Mouse (Mus musculus): ENCODE data around the gene Esp18. TPM values are rescaled to one million over a fixed set of nuclear protein-coding genes. Genes with fewer than 3 reads are reported as not detected.

The Esp18 gene
- not detected for polyA plus RNA-seq (2017; shearing (Covaris generic))

DNA sequence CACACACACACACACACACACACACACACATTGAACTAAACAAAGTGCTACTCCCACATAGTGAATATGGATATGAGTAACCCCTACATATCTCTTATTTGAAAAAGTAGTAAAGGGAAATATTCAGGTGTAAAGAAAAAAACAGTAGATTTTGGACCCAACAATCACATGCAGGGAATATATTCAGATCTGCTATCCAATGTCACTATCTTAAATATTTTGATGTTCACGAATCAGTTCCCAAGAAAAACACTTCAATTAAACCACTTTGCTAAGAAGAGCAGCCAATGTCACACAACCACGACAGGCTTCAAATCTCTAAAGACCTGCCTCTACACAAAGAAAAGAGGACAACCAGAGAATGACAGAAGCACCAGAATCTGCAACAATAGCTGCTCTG is at the start of gene Esp18:
Gene Esp18 (plus strand): TSS at position 301 of the 400 bp plus-strand sequence.

Other genes starting within 250 kb of the Esp18 start
- gene Esp16, start 129.8 kb downstream of the Esp18 start, polyA plus RNA-seq (2017; shearing (Covaris generic)) = not detected
- under 1 TPM in 1 of 2 experiments, not detected in 1; 0.37 TPM for gene Esp15, start 234.6 kb downstream of the Esp18 start, polyA plus RNA-seq (2017; shearing (Covaris generic))

Measured in activated CD4-positive, CD25-positive, alpha-beta regulatory T cell (primary cell).